8 mouse cellular contexts compared by ENCODE assay signal in genomic region chr11:113810638-113811545, GRCm38 (mm10). TPM values are rescaled to one million over a fixed set of nuclear protein-coding genes. Genes with fewer than 3 reads are reported as not detected.
DNase-seq lines count a peak whose midpoint lies in the region; ATAC-seq and TF ChIP-seq lines count a peak whose summit lies in the region.

No protein-coding gene starts in this region.

- no peaks in the 10 kb centered on the region for H3K9me3 ChIP-seq in forebrain, embryonic 11.5 days (ENCODE audit: control insufficient read depth, low read length)
- no peaks in the 10 kb centered on the region for H3K9me3 ChIP-seq in heart, postnatal 0 days (replicated peaks; ENCODE audit: control insufficient read depth, low read length)
- no peaks in the 10 kb centered on the region for H3K9me3 ChIP-seq in liver, embryonic 16.5 days (replicated peaks; ENCODE audit: control insufficient read depth, low read length)
- H3K9me3 ChIP-seq in neural tube, embryonic 15.5 days (replicated peaks) = no peaks in the 10 kb centered on the region

- H3K36me3 ChIP-seq in forebrain, embryonic 11.5 days (ENCODE audit: control insufficient read depth, insufficient read depth, low read length) = no peaks in the 10 kb centered on the region
- H3K36me3 ChIP-seq in heart, postnatal 0 days (replicated peaks; ENCODE audit: control insufficient read depth, insufficient read depth, low read length) = no peaks in the 10 kb centered on the region
- no peaks in the 10 kb centered on the region for H3K36me3 ChIP-seq in liver, embryonic 16.5 days (ENCODE audit: control insufficient read depth, insufficient read depth)
- H3K36me3 ChIP-seq in neural tube, embryonic 15.5 days = no peaks in the 10 kb centered on the region

- H3K9ac ChIP-seq in forebrain, embryonic 11.5 days (ENCODE audit: low read length) = peak overlapping the region; percentile 32; the same call in 1 of the 2 replicates
- H3K9ac ChIP-seq in heart, postnatal 0 days (replicated peaks; ENCODE audit: low read depth, low read length) = no peak overlapping the region
- no peak overlapping the region for H3K9ac ChIP-seq in liver, embryonic 16.5 days (ENCODE audit: low read depth, low read length)
- H3K9ac ChIP-seq in neural tube, embryonic 15.5 days (replicated peaks) = 0 out of 2 replicates have a peak overlapping the region, but pooled peaks have one; percentile 11

- H3K27me3 ChIP-seq in forebrain, embryonic 11.5 days (ENCODE audit: control insufficient read depth, insufficient read depth, low read length) = no peaks in the 10 kb centered on the region
- H3K27me3 ChIP-seq in heart, postnatal 0 days (ENCODE audit: control insufficient read depth, insufficient read depth, low read length) = 0 out of 2 replicates have a peak, but pooled peaks cover 3% of the 10 kb centered on the region
- H3K27me3 ChIP-seq in liver, embryonic 16.5 days (ENCODE audit: control insufficient read depth, insufficient read depth, low read depth, low read length) = peaks cover 14% of the 10 kb centered on the region; the same call in 1 of the 2 replicates
- H3K27me3 ChIP-seq in neural tube, embryonic 15.5 days (replicated peaks) = no peaks in the 10 kb centered on the region

- TF ChIP-seq CTCF in heart, postnatal 0 days (IDR thresholded peaks at IDR 0.05; ENCODE audit: low read depth) = peak; percentile 94

- DNase-seq in CD8-positive naive resting alpha-beta T cell, adult 2 months (ENCODE audit: low read depth in 2 of 2, low spot score in 2 of 2) = peak; percentile 63 to 69
- DNase-seq in c-Kit-positive CD71-negative TER-119-negative erythroid progenitor cells, embryonic 14.5 days (ENCODE audit: low read depth) = peak; percentile 78
- DNase-seq in forebrain, embryonic 11.5 days (ENCODE audit: low spot score) = peak; percentile 92
- peak; percentile 78 for DNase-seq in heart, postnatal 0 days (ENCODE audit: low spot score)
- DNase-seq in kidney, postnatal 36 days = peak; percentile 75 to 90
- peak; percentile 46 for DNase-seq in testis, postnatal 14 days (ENCODE audit: low spot score)

- WGBS in forebrain, embryonic 11.5 days = 52% methylated on average over 24 of the region's 24 CpGs
- 54% methylated on average over 24 of the region's 24 CpGs for whole genome bisulfite sequencing in heart, postnatal 0 days
- 49% methylated on average over 24 of the region's 24 CpGs for WGBS in liver, embryonic 16.5 days (ENCODE audit: insufficient replicate concordance)
- WGBS in neural tube, embryonic 15.5 days = 40% methylated on average over 24 of the region's 24 CpGs

- H3K4me3 ChIP-seq in forebrain, embryonic 11.5 days (ENCODE audit: low read depth, low read length) = no peak overlapping the region
- H3K4me3 ChIP-seq in heart, postnatal 0 days (ENCODE audit: low read depth, low read length) = peak overlapping the region; percentile 3; the same call in 1 of the 2 replicates
- H3K4me3 ChIP-seq in liver, embryonic 16.5 days (ENCODE audit: low read depth, low read length) = no peak overlapping the region
- H3K4me3 ChIP-seq in neural tube, embryonic 15.5 days (replicated peaks) = no peak overlapping the region

- no peak overlapping the region for H3K27ac ChIP-seq in forebrain, embryonic 11.5 days (ENCODE audit: low read depth, low read length)
- H3K27ac ChIP-seq in heart, postnatal 0 days (ENCODE audit: low read depth) = no peak overlapping the region
- no peak overlapping the region for H3K27ac ChIP-seq in liver, embryonic 16.5 days (ENCODE audit: low read length)
- H3K27ac ChIP-seq in neural tube, embryonic 15.5 days (replicated peaks) = no peak overlapping the region

- H3K4me2 ChIP-seq in forebrain, embryonic 11.5 days (ENCODE audit: low read depth, low read length, severe bottlenecking) = no peak overlapping the region
- H3K4me2 ChIP-seq in heart, postnatal 0 days (ENCODE audit: low read depth, low read length) = peak overlapping the region; percentile 37
- H3K4me2 ChIP-seq in liver, embryonic 16.5 days (ENCODE audit: low read depth, low read length) = no peak overlapping the region
- no peak overlapping the region for H3K4me2 ChIP-seq in neural tube, embryonic 15.5 days

- peak; percentile 83 for ATAC-seq in forebrain, embryonic 11.5 days (replicated peaks; ENCODE audit: low FRiP score)
- ATAC-seq in heart, postnatal 0 days (ENCODE audit: insufficient read depth, low read depth) = peak; percentile 66
- peak; percentile 44; the same call in 1 of the 2 replicates for ATAC-seq in liver, embryonic 16.5 days (ENCODE audit: low read depth)
- ATAC-seq in neural tube, embryonic 15.5 days (ENCODE audit: low FRiP score) = peak; percentile 84

- TF ChIP-seq EP300 in heart, postnatal 0 days (IDR thresholded peaks at IDR 0.05; ENCODE audit: low read depth) = no peak

- H3K4me1 ChIP-seq in forebrain, embryonic 11.5 days (replicated peaks; ENCODE audit: control insufficient read depth, insufficient read depth, low read length) = peaks cover 21% of the 10 kb centered on the region
- H3K4me1 ChIP-seq in heart, postnatal 0 days (ENCODE audit: control insufficient read depth, insufficient read depth) = peaks cover 7% of the 10 kb centered on the region; the same call in 1 of the 2 replicates
- no peaks in the 10 kb centered on the region; the same call in 1 of the 2 replicates for H3K4me1 ChIP-seq in liver, embryonic 16.5 days (ENCODE audit: control insufficient read depth, low read depth, low read length)
- H3K4me1 ChIP-seq in neural tube, embryonic 15.5 days = peaks cover 12% of the 10 kb centered on the region

RNA-seq across cellular contexts. Expression of gene Cdc42ep4, which starts 59.2 kb away (rescaled TPM):
- polyA plus RNA-seq in forebrain, embryonic 11.5 days (2014; fragmentation: Nextera tagmentation; extraction: Ambion mirVana) = 78.5 and 88.6 TPM in 2 replicates
- total RNA-seq in heart, postnatal 0 days (2014; rRNA removed; ENCODE audit: low replicate concordance) = 33.5 and 39.8 TPM in 2 replicates
- polyA plus RNA-seq in heart, postnatal 0 days (2015; fragmentation: Nextera tagmentation; extraction: Ambion mirVana) = 11.8 and 12.0 TPM in 2 replicates
- polyA plus RNA-seq in liver, embryonic 16.5 days (2015; fragmentation: Nextera tagmentation; extraction: Ambion mirVana) = 16.7 and 18.4 TPM in 2 replicates
- 58.1 and 58.6 TPM in 2 replicates for polyA plus RNA-seq in neural tube, embryonic 15.5 days (2015; fragmentation: Nextera tagmentation; extraction: Ambion mirVana)

Comparison
In these comparisons a context has a peak if more than half of its experiments do, and no peak if none do; other contexts are left out.
1. H3K9ac ChIP-seq: peak in forebrain, embryonic 11.5 days (single experiment) and neural tube, embryonic 15.5 days (single experiment); none in heart, postnatal 0 days (single experiment) and liver, embryonic 16.5 days (single experiment).
2. Peak in every context shown above with its lines, with median percentiles within 50 percentile points of each other: DNase-seq and ATAC-seq.